Mouse (Mus musculus): ENCODE data around the gene Fggy.

DNA sequence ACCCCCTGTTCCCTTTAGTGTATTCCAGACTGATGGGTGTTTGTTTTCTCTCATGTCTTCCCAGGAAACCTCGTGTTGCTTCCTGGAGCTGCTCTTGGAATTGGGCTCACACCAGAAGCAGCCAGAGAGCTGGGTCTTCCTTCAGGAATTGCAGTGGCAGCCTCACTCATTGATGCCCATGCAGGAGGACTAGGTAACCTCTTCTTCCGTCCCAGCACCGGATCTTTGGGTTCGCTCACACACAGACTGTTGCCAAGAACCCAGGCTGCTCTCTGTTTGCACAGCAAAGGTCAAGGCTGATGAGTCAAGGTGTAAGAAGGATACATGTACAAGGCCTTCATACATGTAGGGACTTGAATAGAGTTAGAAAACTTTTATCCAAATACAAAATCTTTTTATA lies 181.4 kb downstream of the Fggy start:
- TF ChIP-seq RAD21 (IDR thresholded peaks at IDR 0.05; ENCODE audit: low read depth, low read length) (no peak), ZMIZ1 (IDR thresholded peaks at IDR 0.05; ENCODE audit: low read depth, low read length) (no peak), EP300 (IDR thresholded peaks at IDR 0.05; ENCODE audit: low read depth in 1 of 2, low read length in 2 of 2) (no peak), RCOR1 (IDR thresholded peaks at IDR 0.05; ENCODE audit: low read depth, low read length) (no peak), ETS1 (IDR thresholded peaks at IDR 0.05; ENCODE audit: low read depth, low read length) (no peak), POLR2A (IDR thresholded peaks at IDR 0.05; ENCODE audit: control insufficient read depth in 1 of 2, insufficient read depth in 1 of 2, low read depth in 1 of 2, low read length in 2 of 2, poor library complexity in 1 of 2) (no peak), SMC3 (IDR thresholded peaks at IDR 0.05; ENCODE audit: low read depth, low read length) (no peak), CTCF (IDR thresholded peaks at IDR 0.05 in 2 of 3, conservative IDR thresholded peaks at IDR 0.05 in 1 of 3; ENCODE audit: control insufficient read depth in 1 of 3, insufficient read depth in 1 of 3, low read depth in 2 of 3, low read length in 3 of 3, poor library complexity in 1 of 3, severe bottlenecking in 1 of 3) (no peak), GABPA (IDR thresholded peaks at IDR 0.05; ENCODE audit: low read depth, low read length) (no peak), MAX (IDR thresholded peaks at IDR 0.05; ENCODE audit: low read length) (no peak), POLR2AphosphoS2 (IDR thresholded peaks at IDR 0.05; ENCODE audit: low read length) (no peak), GATA1 (IDR thresholded peaks at IDR 0.05; ENCODE audit: low read depth, low read length) (no peak)
